Mouse (Mus musculus) hindbrain, postnatal 0 days (tissue): Measurements from ENCODE around the gene Ntrk3. TPM values are rescaled to one million over a fixed set of nuclear protein-coding genes. Genes with fewer than 3 reads are reported as not detected.

ENCODE experiments used
- ATAC-seq: fragments of 200-750 bp; cut with Nextera tagmentation; 2 replicates; pipeline ENCODE4 v1.8.0; 2017; ENCODE audit warnings: mild to moderate bottlenecking, moderate TSS enrichment, moderate library complexity
- DNase-seq: peaks from one replicate; pipeline ENCODE4 v3.0.0-alpha.2; 2015; ENCODE audit warnings: low spot score
- H3K27ac ChIP-seq: fragments of 300-500 bp; sonication (generic); 2 replicates; pipeline ENCODE4 v1.5.1; 2014; ENCODE audit warnings: mild to moderate bottlenecking
- H3K27me3 ChIP-seq: fragments of 300-500 bp; sonication (generic); 2 replicates; pipeline ENCODE4 v1.6.1; 2014; ENCODE audit warnings: low read length, mixed read lengths; ENCODE audit not compliant: insufficient read depth
- H3K36me3 ChIP-seq: fragments of 300-500 bp; sonication (generic); 2 replicates; pipeline ENCODE4 v1.6.1; 2014; ENCODE audit warnings: low read length, mixed read lengths; ENCODE audit not compliant: insufficient read depth
- H3K4me1 ChIP-seq: fragments of 300-500 bp; sonication (generic); 2 replicates; pipeline ENCODE4 v1.6.1; 2014; ENCODE audit warnings: antibody characterized with exemption, low read length, mixed read lengths; ENCODE audit not compliant: insufficient read depth
- H3K4me2 ChIP-seq: fragments of 300-500 bp; sonication (generic); 2 replicates; pipeline ENCODE4 v1.6.1; 2014; ENCODE audit warnings: low read depth, mild to moderate bottlenecking, low read length, moderate library complexity, mixed read lengths
- H3K4me3 ChIP-seq: fragments of 300-500 bp; sonication (generic); 2 replicates; pipeline ENCODE4 v1.5.1; 2014; ENCODE audit warnings: low read length
- H3K9ac ChIP-seq: fragments of 300-500 bp; sonication (generic); replicated peaks from 2 replicates; pipeline ENCODE4 v1.6.1; 2014; ENCODE audit warnings: mild to moderate bottlenecking, low read length, moderate library complexity, mixed read lengths
- H3K9me3 ChIP-seq: fragments of 300-500 bp; sonication (generic); 2 replicates; pipeline ENCODE4 v1.6.1; 2016; ENCODE audit warnings: low read length, mixed read lengths
- CTCF ChIP-seq: IDR thresholded peaks from 2 replicates; pipeline ENCODE4 v1.5.1; 2016; ENCODE audit warnings: antibody characterized with exemption, control low read depth, low read depth
- WGBS: fragments of 180-500 bp; shearing (Covaris S2); extraction: QIAGEN DNeasy Blood & Tissue Kit; methylation state at CpG from one replicate; pipeline ENCODE4 v1.1.7; 2014; 5-methylcytosine and 5-hydroxymethylcytosine counted together
- polyA plus RNA-seq: library from polyadenylated mRNA; unstranded; fragments of >200 nt; fragmentation: Nextera tagmentation; extraction: Ambion mirVana; gene quantifications from 2 replicates; pipeline ENCODE4 v1.2.1, GENCODE M21; 2015
- total RNA-seq: library from RNA; depleted of rRNA; stranded (reverse); fragments of >200 nt; gene quantifications from 2 replicates; pipeline ENCODE4 v1.2.3, GENCODE M21; 2014

Gene Ntrk3
- total and polyA plus RNA-seq, 2 experiments from 2014 or later, result 23.5 to 90.8 TPM

DNA sequence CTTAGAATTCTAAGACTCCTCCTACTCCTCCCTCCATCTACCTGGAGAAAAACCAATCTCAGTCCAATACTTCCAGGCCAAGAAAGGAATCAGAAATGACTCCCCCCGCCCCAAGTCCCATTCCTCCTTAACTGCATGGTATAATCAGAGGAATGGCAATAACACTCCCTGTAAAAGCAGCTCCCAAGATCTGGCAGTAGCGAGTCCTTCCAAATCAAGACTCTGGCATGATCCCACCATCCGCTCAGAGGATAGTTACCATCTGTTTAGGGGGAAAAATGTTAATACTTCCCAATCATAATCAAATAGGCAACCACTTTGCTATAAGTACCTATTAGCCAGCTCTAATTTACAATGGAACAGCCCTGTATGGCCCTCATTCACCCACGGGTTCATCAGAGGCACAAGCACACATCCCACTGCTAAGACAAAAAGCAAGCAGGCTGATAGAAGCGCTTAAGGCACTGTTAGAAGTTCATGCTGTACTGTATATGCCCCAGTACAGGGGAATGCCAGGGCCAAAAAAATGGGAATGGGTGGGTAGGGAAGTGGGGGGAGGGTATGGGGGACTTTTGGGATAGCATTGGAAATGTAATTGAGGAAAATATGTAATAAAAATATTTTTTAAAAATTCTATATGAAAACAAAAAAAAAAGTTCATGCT, 294.3 kb downstream of the Ntrk3 start:
- Histone ChIP-seq H3K4me3 (no peak overlapping the region), H3K9ac (no peak overlapping the region), H3K4me1 (no peaks in the 10 kb centered on the region), H3K27me3 (no peaks in the 10 kb centered on the region), H3K36me3 (peaks cover 4% of the 10 kb centered on the region; the same call in 1 of the 2 replicates), H3K4me2 (no peak overlapping the region), H3K9me3 (no peaks in the 10 kb centered on the region), H3K27ac (no peak overlapping the region)
- DNase-seq, result no peak
- no peak for TF ChIP-seq CTCF
- 87% methylated on average over 5 of the region's 5 CpGs for WGBS
- ATAC-seq, result no peak

DNA sequence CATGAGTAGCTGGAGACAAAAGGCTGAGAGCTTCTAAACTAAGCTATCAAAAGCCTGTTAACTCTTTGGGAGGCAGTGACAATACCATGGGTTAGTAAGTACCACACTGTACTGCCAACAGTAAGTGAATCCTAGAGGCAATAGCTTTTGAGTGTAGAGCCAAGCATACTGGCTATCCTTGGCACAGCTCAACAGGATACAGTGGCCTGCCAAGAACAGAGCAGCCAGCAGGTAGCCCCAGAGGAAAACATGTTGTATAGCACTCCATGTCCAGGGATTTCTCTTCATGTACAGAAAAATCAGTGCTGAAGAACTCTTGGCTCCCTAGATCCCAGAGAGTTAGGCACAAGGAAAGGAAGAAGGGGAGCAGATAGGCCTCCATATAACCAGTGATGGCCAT, 296.1 kb downstream of the Ntrk3 start:
- Histone ChIP-seq H3K27ac (no peak overlapping the region), H3K9ac (no peak overlapping the region), H3K4me2 (no peak overlapping the region), H3K36me3 (peaks cover 4% of the 10 kb centered on the region; the same call in 1 of the 2 replicates), H3K4me1 (no peaks in the 10 kb centered on the region), H3K27me3 (no peaks in the 10 kb centered on the region), H3K4me3 (no peak overlapping the region), H3K9me3 (no peaks in the 10 kb centered on the region)
- TF ChIP-seq CTCF, result no peak
- ATAC-seq, result no peak
- DNase-seq, result peak; percentile 10

DNA sequence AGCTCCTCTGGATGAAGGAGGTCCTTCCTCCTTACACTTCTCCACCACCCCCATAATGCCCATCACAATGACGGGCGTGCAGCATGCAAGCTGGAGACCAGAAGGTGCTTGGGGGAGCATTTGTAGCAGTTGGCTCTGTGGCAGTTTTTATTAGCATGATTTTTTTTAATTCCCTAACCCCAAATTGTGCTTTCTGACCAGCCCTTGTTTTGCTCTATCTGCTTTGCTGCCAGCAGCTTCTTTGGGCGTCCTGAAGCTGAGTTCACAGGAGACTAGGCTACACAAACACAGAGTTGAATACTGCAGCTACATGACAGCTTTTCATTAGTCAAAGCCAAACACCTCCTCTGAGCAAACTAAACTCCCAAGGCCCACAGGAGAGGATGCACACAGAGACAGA, 296.9 kb downstream of the Ntrk3 start:
- no peak overlapping the region for H3K27ac ChIP-seq
- no peak overlapping the region for H3K4me2 ChIP-seq
- H3K9me3 ChIP-seq, result no peaks in the 10 kb centered on the region
- TF ChIP-seq CTCF, result no peak
- H3K9ac ChIP-seq, result no peak overlapping the region
- ATAC-seq (no peak), DNase-seq (no peak)
- peaks cover 4% of the 10 kb centered on the region; the same call in 1 of the 2 replicates for H3K36me3 ChIP-seq
- no peak overlapping the region for H3K4me3 ChIP-seq
- WGBS, result 84% methylated on average over 3 of the region's 3 CpGs
- H3K4me1 ChIP-seq, result no peaks in the 10 kb centered on the region
- H3K27me3 ChIP-seq, result no peaks in the 10 kb centered on the region

DNA sequence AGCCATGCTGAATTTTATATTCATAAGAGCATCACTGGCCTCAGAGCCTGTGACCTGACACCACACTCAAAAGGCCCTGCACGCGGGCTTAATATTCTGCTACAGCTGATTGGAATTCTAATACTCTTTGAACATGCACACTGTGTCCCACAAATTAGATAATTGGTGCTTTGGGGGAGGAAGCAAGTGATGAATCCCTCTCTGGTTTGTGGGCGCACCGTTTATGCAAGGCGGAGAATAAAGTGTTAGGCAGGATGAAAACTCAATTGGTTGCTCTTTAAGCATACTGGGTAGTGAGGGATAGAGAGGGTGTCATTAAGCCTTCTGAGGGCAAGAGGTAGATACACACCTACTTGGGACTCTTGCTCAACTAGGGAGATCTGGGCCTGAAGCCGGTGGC, 297.3 kb downstream of the Ntrk3 start:
- no peak overlapping the region for H3K9ac ChIP-seq
- H3K4me2 ChIP-seq, result no peak overlapping the region
- no peak overlapping the region for H3K27ac ChIP-seq
- H3K4me3 ChIP-seq, result no peak overlapping the region
- H3K27me3 ChIP-seq, result no peaks in the 10 kb centered on the region
- no peaks in the 10 kb centered on the region for H3K4me1 ChIP-seq
- DNase-seq, result no peak
- TF ChIP-seq CTCF, result no peak
- H3K36me3 ChIP-seq, result peaks cover 3% of the 10 kb centered on the region; the same call in 1 of the 2 replicates
- no peaks in the 10 kb centered on the region for H3K9me3 ChIP-seq
- ATAC-seq, result no peak
- WGBS, result 86% methylated on average over 6 of the region's 6 CpGs

DNA sequence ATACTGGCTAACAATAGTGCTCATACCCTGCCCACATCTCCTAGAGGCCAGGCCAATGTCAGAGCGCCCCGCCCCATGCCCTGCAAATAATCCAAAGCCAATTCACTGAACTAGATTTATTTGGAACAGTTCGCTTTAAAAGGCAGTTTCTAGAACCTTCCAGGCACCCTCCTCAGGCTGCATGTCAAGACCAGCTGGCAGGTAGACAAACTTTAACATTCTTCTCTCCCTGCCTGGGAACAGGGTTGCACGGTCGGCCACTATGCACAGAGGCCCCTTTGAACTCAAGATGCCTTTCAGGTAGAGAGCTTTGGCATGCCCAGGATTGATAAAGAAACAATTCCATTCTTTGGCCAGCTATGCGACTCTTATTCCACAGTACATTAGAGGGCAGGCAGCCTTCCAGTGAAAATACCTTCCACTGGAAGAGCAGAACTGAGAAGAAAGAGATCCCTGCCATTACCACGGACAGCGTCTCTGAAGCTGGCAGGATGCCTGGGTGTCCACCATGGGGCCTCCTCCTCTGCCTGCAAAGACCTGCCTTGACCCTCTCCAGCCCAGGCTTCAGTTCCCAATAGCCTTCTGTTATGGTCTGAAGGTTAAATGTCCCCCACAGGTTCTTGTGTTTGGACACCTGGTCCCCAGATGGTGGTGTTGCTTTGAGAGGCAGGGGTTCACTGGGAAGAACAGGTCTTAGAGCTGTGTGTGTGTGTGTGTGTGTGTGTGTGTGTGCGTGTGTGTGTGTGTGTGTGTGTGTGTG, 298.3 kb downstream of the Ntrk3 start:
- 60% methylated on average over 9 of the region's 9 CpGs for WGBS
- Histone ChIP-seq H3K4me3 (no peak overlapping the region), H3K9ac (no peak overlapping the region), H3K36me3 (no peaks in the 10 kb centered on the region), H3K4me2 (no peak overlapping the region), H3K27me3 (no peaks in the 10 kb centered on the region), H3K4me1 (no peaks in the 10 kb centered on the region), H3K9me3 (no peaks in the 10 kb centered on the region), H3K27ac (0 out of 2 replicates have a peak overlapping the region, but pooled peaks have one; percentile 20)
- no peak for TF ChIP-seq CTCF
- ATAC-seq (peak; percentile 55; the same call in 1 of the 2 replicates), DNase-seq (peak; percentile 48)

DNA sequence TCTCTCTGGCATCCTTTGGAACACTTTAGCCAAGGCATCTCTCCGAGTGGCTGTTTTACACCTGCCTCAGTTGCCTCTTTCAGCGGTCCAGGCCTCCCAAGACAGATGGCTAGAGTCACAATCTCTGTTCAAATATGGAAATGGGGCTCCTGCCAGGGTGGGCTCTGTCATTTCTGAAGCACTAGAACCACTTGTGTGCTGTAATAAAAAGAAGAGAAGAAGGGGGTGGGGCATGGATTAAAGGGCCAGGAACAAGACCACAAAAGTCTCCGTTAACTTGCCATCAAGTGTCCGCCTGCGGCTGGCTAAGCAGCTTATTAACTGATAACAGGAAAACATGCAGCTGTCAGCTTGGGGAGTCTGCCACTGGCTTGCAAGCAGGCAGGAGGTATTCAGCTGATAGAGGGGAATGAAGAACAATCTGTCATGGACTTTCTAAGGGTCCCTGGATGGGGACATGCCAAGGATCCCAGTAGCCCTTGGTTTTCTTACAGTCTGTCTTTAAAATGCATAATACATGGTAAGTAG, 304.1 kb downstream of the Ntrk3 start:
- no peak overlapping the region for H3K27ac ChIP-seq
- H3K9ac ChIP-seq, result no peak overlapping the region
- H3K4me2 ChIP-seq, result no peak overlapping the region
- H3K36me3 ChIP-seq, result no peaks in the 10 kb centered on the region
- WGBS, result 41% methylated on average over 5 of the region's 5 CpGs
- no peaks in the 10 kb centered on the region for H3K4me1 ChIP-seq
- no peak for DNase-seq
- TF ChIP-seq CTCF, result no peak
- H3K27me3 ChIP-seq, result no peaks in the 10 kb centered on the region
- H3K9me3 ChIP-seq, result no peaks in the 10 kb centered on the region
- no peak overlapping the region for H3K4me3 ChIP-seq
- no peak for ATAC-seq
